Mouse (Mus musculus) T-helper 17 cell (primary cell): ENCODE data around the gene Rap1gap2.

Experiments
- in situ Hi-C, 2 experiments: fragments of 300-600 bp; cut with MboI, MseI; formaldehyde crosslinking; loops; 1 replicate in 1 of 2; 2 replicates in 1 of 2; pipeline ENCODE4 v1.15.1; 2025; ENCODE audit warnings: high pct_unique_total_duplicates in 2 of 2

Rap1gap2 gene

DNA sequence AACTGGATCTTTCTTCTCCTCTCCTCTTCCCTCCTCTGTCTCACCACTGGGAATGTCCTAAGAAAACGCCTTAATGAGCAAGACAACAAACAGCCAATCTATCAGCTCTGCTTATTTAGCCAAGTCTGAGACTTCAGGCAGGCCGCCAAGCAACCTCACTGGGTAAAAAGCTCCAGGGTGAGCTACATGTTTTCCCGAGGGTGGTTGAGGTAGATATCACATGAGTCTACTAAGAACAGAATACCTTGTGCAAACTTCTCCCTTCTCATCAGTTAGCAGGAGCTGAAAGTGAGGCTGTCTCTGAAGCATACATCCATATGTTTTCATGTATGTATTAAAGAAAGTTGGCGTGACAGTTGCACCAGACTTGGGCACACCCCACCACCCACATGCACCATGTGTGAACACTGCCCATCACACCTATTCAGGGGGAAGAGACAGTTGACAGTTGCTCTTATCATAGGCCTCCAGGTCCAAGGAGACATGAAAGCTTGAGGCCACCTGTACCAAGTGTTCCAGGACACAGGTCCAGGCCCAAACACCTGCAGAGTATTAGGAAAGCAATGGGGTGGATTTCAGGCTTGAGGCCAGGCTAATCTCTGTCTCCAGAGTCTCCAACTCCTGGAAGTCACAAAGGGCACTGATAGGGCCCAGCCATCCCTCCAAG lies 35.8 kb downstream of the Rap1gap2 start:
- in situ Hi-C loops = no loop called here

GRCm38 (mm10) chr11:74572459-74573061 lies 38.2 kb downstream of the Rap1gap2 start:
- in situ Hi-C loops = no loop called here

DNA sequence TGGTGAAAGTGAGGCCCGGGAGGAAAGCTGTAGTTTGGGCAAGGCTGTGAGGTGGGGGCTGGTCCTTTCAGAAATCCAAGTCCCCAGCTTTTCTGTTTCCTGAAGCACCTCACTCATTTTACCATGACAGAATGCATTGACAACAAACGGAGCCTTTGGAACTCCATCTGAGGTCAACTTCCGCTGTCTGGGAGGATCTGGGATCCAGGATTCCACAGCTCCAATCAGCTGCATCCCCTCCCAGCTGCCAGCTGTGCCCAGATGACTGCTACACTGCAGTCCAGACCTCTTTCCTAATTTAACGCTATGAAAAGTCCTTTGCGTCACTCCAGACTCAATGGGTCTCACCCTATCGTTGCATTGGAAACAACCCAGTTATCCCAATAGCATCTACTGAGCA lies 41.0 kb downstream of the Rap1gap2 start:
- in situ Hi-C loops = no loop called here

GRCm38 (mm10) chr11:74568463-74568862 lies 42.3 kb downstream of the Rap1gap2 start:
- in situ Hi-C loops = no loop called here

- in situ Hi-C loops = no loop called here
Measured at GRCm38 (mm10) chr11:74568004-74568403, 42.7 kb downstream of the Rap1gap2 start.

- in situ Hi-C loops = no loop called here
Measured at GRCm38 (mm10) chr11:74566326-74566874, 44.3 kb downstream of the Rap1gap2 start.

GRCm38 (mm10) chr11:74561392-74561791 lies 49.3 kb downstream of the Rap1gap2 start:
- in situ Hi-C loops = no loop called here

- in situ Hi-C loops = no loop called here
Measured at GRCm38 (mm10) chr11:74560600-74561227, 50.0 kb downstream of the Rap1gap2 start.

- in situ Hi-C loops = no loop called here
Measured at GRCm38 (mm10) chr11:74559793-74560433, 50.8 kb downstream of the Rap1gap2 start.

- in situ Hi-C loops = no loop called here
Measured at GRCm38 (mm10) chr11:74558933-74559332, 51.8 kb downstream of the Rap1gap2 start.

- in situ Hi-C loops = no loop called here
Measured at GRCm38 (mm10) chr11:74557456-74558230, 53.1 kb downstream of the Rap1gap2 start.

DNA sequence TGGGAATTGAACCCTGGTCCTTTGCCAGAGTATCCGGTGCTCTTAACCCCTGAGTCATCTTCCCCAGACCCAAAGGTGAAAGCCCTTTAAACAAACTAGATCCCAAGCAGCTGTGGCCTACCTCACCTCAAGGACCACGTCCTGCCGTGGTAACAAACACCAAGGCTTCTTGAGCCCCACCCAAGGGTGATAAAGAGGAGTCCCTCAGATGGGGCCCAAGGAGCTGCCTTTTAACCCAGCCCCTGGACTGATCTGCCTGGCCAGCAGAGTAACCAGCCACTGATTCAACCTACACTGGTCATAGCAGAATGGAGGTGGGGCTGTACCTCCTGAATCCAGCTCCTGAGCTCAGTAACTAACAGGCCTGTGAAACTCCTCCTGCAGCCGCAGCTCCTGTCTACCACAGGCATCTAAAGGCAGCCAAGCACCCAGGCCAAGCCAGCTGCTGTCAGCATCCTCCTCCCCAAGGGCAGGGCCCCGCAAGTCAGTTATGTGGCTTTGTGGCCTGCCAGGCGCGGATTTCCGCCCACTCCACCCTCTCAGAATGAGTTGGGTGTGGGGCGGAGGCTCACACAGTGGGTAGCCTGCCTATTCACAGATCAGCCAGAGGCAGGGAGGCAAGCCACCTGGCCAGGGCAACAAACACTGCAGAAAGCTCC lies 54.9 kb downstream of the Rap1gap2 start:
- in situ Hi-C loops = no loop called here

GRCm38 (mm10) chr11:74554683-74555341 lies 55.9 kb downstream of the Rap1gap2 start:
- in situ Hi-C loops = no loop called here

GRCm38 (mm10) chr11:74551568-74551967 lies 59.1 kb downstream of the Rap1gap2 start:
- in situ Hi-C loops = no loop called here

DNA sequence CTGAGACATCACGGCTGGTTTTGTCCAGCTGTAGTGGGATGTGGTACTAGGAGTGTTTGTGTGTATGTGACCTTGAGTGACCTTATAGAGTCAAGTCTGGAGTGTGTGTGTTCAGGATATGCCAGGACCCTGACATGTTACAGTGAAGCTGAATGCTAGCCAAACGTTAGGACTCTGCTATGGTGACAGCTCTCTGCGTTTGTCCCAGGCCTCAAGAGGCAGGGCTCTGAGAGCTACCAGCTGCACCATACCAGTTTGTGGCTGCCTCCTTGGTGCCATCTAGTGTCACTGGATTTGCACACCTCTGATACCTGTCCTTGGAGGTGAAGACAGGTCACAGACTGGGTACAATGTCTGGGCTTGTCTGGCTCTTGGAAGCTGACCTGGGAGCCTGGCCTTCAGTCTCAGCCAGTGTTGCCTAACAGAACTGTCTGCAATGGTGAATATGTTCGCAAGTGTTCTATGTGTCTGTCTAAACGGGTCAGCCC lies 60.1 kb downstream of the Rap1gap2 start:
- in situ Hi-C loops = no loop called here

DNA sequence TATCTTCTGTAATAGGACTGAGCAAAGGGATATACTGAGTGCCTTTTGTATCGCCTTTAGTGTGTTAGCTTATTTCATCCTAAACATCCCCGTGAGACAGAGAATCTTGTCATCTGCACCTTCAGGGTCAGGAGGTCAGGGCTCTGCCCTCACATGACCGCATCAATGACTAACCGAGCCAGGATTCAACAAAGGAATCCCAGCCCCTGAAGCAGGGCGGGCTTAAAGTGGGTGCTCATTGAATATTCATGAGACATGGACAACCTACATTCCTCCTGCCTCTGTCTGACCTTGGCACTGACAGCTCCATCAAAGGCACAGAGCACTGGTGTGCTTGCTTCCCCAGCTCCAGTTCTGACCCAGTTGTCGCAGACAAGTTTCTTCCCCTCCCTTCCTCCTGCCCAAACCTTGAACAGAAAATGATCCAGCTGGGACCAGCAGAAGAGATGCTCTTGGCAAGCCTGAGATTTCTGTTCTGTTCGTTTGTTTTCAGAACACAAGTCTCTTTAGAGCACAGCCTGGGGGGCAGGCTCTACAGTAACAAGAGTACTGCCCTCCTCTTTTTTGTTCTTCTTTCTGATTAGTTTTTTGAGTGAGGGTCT lies 61.8 kb downstream of the Rap1gap2 start:
- in situ Hi-C loops = loop anchor here in 1 of 2 experiments (25.0 kb wide), 1 partner anchor 162 kb away; no protein-coding TSS in a partner anchor

GRCm38 (mm10) chr11:74546933-74547694 lies 63.6 kb downstream of the Rap1gap2 start:
- in situ Hi-C loops = loop anchor here in 1 of 2 experiments (25.0 kb wide), 1 partner anchor 160 kb away; no protein-coding TSS in a partner anchor

DNA sequence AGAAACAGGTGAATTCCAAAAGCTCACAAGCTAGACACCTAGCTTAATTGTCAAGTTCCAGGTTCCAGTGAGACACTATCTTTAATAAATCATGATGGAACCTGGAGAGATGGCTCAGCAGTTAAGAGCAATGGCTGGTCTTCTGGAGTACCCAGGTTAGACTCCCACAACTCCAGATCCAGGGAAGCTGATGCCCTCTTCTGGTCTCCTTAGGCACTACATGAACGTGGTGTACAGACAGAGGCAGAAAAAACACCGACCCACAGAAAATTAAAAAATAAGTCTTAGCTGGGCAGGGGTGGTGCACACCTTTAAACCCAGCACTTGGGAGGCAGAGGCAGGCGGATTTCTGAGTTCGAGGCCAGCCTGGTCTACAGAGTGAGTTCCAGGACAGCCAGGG lies 64.5 kb downstream of the Rap1gap2 start:
- in situ Hi-C loops = loop anchor here in 1 of 2 experiments (25.0 kb wide), 1 partner anchor 159 kb away; no protein-coding TSS in a partner anchor

GRCm38 (mm10) chr11:74545560-74545959 lies 65.2 kb downstream of the Rap1gap2 start:
- in situ Hi-C loops = loop anchor here in 1 of 2 experiments (25.0 kb wide), 1 partner anchor 158 kb away; no protein-coding TSS in a partner anchor
